Mouse (Mus musculus): ENCODE results near the gene Setd4.

DNA sequence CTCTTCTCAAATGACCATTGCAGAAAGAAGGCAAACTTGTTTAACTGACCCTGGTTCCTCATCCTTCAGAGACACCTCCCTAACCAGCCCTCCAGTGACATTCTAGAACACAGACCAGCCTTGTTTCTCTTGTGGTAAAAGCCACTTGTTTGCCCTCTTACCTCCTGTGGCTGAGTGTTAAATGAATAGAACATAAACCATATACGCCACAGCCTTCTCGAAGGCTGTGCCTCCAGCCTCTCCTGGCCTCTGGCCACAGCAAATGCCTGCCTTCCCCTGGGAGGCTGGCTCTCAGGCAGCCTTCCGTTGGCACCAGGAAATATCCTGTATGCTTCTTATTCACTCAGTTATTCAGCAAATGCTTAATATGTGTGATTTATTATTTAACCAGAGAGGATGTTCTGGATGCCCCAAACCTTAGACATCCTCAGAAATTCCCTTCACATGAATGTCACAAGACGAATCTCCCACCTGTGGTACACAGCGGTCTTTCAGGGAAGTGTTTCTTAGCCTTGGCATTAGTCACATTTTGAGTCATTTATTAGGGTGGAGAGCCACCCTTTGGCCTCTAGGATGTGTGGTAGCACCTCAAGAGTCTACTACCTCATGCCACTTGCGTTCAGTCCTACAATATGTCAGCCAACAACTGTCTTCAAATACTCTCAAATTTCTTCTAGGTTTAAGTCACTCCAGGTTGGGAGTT, 68.6 kb downstream of the Setd4 start:
- no peak for TF ChIP-seq CTCF (IDR thresholded peaks at IDR 0.05; ENCODE audit: low read depth, low read length)
- no peak for TF ChIP-seq POLR2A (IDR thresholded peaks at IDR 0.05; ENCODE audit: extremely low read depth, insufficient read depth, low read length)

All from liver, adult 2 months (tissue).